Mouse (Mus musculus): Measurements from ENCODE around the gene Olfr1145. TPM values are rescaled to one million over a fixed set of nuclear protein-coding genes. Genes with fewer than 3 reads are reported as not detected.

The Olfr1145 gene
- not detected for total RNA-seq (2023)

DNA sequence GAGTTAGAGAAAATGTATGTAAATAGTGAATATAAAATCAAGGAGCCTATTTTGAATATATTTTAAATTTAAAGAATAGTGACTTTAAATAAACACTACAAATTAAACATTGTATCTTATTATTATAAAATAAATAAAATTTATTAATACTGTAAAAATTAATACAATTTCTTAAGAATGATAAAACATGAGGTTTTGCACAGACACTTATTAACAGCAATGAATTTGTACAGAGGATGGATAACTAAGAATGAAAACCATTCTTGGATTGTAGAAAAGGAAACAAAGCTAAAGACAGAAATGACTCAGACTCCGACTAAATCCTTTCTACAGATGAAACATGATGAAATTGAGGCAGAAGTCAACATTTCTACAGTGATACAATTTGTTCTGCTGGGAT, at the start of gene Olfr1145:
Gene Olfr1145 (plus strand): TSS at position 301 of the 400 bp plus-strand sequence.

DNA sequence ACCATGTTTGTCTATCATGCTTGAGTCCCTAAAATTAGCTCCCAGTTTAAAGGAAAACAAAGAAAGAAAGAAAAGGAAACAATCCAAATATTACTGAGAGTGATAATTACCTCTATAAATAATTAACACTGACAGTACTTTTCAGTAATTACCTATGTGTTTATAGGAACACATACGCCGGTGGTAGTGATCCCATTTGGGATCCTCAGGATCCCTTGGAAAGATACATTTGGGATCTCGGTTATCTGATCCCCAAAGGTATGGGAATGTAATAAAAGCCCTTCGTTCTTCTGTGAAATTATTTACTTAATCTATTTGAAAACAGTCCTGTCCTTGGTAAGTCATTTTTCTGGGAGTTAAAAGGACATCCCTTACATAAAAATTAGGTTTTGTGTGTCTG, 30.4 kb upstream of the Olfr1145 start, which contains the start of gene Olfr152:
Gene Olfr152 (plus strand): TSS at position 301 of the 400 bp plus-strand sequence.

DNA sequence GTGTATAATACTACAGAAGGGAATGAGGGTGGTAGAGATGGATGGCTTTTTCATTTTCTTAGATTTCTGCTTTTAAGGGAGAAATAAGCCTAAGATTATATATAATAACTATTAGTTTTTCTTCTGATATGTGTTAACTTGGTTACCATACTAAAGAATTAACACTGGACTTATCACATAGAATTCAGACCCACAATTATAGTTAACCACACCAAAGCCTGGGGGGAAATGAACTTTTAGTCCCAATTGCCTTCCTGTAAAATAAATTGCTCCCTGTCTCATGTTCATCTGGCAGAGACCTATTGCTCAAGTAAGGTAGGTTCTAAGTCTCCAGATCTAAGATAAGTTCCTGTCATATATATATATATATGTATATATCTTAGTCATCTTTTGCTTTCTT, 9.3 kb upstream of the Olfr1145 start, which contains the start of gene Olfr1143:
Gene Olfr1143 (plus strand): TSS at position 301 of the 400 bp plus-strand sequence.

DNA sequence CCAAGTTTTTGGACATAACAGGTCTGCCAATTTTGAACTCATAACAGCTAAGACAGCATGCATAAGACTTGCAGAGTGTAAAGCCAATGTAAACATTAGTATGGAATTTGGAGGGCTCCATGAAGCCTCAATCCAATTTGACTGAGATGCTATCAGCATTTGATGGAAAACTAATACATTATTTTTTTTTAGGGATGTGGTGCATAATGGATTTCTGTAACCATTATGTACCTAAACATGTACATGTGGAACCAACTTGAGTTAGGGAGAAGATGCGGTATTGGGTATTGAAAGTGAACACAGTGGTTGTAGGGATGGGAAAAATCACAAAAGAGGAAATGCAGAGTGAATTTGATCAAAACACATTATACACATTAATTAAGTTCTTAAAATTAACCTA, 20.6 kb downstream of the Olfr1145 start, which contains the start of gene Olfr1148:
Gene Olfr1148 (plus strand): TSS at position 301 of the 400 bp plus-strand sequence.

DNA sequence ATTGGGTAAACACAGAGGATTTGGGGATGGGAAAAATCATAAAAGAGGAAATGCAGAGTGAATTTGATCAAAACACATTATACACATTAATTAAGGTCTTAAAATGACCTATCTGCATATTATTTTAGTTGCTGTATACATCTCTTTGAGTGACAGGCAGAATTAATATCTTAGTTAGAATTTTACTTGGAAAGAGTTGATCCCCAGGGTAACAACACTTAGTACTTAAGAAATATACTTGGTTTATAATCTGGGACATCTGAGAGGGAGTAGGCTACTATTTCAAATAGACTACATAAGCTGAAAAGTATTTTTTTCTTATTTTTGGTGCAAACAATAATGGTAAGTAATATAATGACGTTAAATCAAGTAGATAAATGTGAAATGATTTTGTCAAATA, 34.1 kb downstream of the Olfr1145 start, which contains the start of gene Olfr1150-ps1:
Gene Olfr1150-ps1 (plus strand): TSS at position 301 of the 400 bp plus-strand sequence.

DNA sequence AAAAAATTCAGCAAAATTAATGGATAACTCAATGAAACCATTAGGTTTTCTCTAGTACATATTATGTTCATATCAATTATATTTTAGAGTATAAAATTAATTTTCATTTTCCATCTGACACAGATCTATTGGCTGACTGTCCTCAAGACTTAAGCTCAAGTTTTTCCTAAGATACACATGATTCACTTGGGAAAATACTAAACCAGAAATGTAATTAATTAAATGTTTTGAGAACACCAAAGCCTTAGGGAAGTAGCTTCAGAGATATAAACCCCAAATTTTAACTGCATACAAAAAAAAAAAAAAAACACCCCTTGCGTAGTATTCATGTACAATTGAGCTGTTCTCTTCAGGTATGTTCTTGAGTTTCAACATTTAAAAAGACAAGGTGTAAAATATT, 45.9 kb downstream of the Olfr1145 start, which contains the start of gene Olfr1151:
Gene Olfr1151 (plus strand): TSS at position 301 of the 400 bp plus-strand sequence.

Other genes with a start within 250 kb of the Olfr1145 start
- gene Olfr1129, start 235.9 kb upstream of the Olfr1145 start, total RNA-seq (2023) = not detected
- not detected for gene Olfr1130, start 203.6 kb upstream of the Olfr1145 start, total RNA-seq (2023)
- gene Olfr1131, start 182.7 kb upstream of the Olfr1145 start, total RNA-seq (2023) = not detected
- not detected for gene Olfr1132, start 172.3 kb upstream of the Olfr1145 start, total RNA-seq (2023)
- gene Olfr1133, start 162.4 kb upstream of the Olfr1145 start, total RNA-seq (2023) = not detected
- not detected for gene Olfr1134, start 151.4 kb upstream of the Olfr1145 start, total RNA-seq (2023)
- gene Olfr1135, start 136.2 kb upstream of the Olfr1145 start, total RNA-seq (2023) = not detected
- not detected for gene Olfr1136, start 115.9 kb upstream of the Olfr1145 start, total RNA-seq (2023)
- not detected for gene Olfr1137, start 96.6 kb upstream of the Olfr1145 start, total RNA-seq (2023)
- not detected for gene Olfr1138, start 69.8 kb upstream of the Olfr1145 start, total RNA-seq (2023)
- not detected for gene Olfr1140, start 66.1 kb upstream of the Olfr1145 start, total RNA-seq (2023)
- gene Olfr1141, start 55.8 kb upstream of the Olfr1145 start, total RNA-seq (2023) = not detected
- not detected for gene Olfr152, start 30.3 kb upstream of the Olfr1145 start, total RNA-seq (2023)
- gene Olfr1143, start 9.2 kb upstream of the Olfr1145 start, total RNA-seq (2023) = not detected
- gene Olfr1148, start 20.7 kb downstream of the Olfr1145 start, total RNA-seq (2023) = not detected
- not detected for gene Olfr1150-ps1, start 34.2 kb downstream of the Olfr1145 start, total RNA-seq (2023)
- gene Olfr1151, start 46.0 kb downstream of the Olfr1145 start, total RNA-seq (2023) = not detected
- not detected for gene Olfr1152, start 56.7 kb downstream of the Olfr1145 start, total RNA-seq (2023)
- not detected for gene Olfr1153, start 85.1 kb downstream of the Olfr1145 start, total RNA-seq (2023)
- gene Olfr1154, start 95.3 kb downstream of the Olfr1145 start, total RNA-seq (2023) = not detected
- not detected for gene Olfr1155, start 135.3 kb downstream of the Olfr1145 start, total RNA-seq (2023)
- gene Olfr1156, start 143.3 kb downstream of the Olfr1145 start, total RNA-seq (2023) = not detected
- not detected for gene Olfr1157, start 158.5 kb downstream of the Olfr1145 start, total RNA-seq (2023)
- gene Olfr74, start 164.8 kb downstream of the Olfr1145 start, total RNA-seq (2023) = not detected
- gene Olfr1158, start 180.3 kb downstream of the Olfr1145 start, total RNA-seq (2023) = not detected
- gene Olfr1160, start 198.4 kb downstream of the Olfr1145 start, total RNA-seq (2023) = not detected
- gene Olfr1161, start 213.0 kb downstream of the Olfr1145 start, total RNA-seq (2023) = not detected
- not detected for gene Olfr73, start 227.9 kb downstream of the Olfr1145 start, total RNA-seq (2023)
- not detected for gene Olfr1162, start 241.3 kb downstream of the Olfr1145 start, total RNA-seq (2023)

All from CD4-positive naive resting alpha-beta T cell, adult 57 days (primary cell).